Mouse (Mus musculus) c-Kit-positive CD71-positive TER-119-positive erythroid progenitor cells, embryonic 14.5 days (primary cell): ENCODE results near the gene Pla2g2e.
"Not testable (repeated sequence)": the region's sequence is repeated elsewhere in the genome, so short reads cannot be mapped to it uniquely, and the experiment has no call there.

Experiments used
- DNase-seq: peaks from one replicate; pipeline ENCODE4 v3.0.0-alpha.2; 2013; ENCODE audit warnings: low spot score

Pla2g2e gene

DNA sequence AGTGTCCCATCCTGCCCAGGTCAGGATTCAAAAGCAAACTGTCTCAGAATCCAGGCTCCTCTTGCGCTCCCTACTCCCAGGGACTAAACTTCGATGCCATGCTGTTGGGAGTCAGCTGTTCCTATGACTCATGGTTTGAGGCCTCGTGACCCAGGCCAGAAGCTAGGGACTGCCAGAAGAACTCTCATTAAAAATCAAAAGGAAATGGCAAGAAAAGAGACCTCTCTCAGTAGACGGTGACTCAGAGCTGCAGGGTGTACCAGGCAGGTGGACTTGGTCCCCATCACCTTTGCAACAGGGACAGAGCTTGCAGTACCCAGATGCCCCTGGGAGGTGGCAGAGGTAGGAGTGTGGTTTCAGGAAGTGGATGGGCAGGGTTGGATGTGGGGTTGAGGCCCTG lies at the start of gene Pla2g2e:
Gene Pla2g2e (plus strand): TSS at position 212 of the 400 bp plus-strand sequence.
- no peak for DNase-seq

DNA sequence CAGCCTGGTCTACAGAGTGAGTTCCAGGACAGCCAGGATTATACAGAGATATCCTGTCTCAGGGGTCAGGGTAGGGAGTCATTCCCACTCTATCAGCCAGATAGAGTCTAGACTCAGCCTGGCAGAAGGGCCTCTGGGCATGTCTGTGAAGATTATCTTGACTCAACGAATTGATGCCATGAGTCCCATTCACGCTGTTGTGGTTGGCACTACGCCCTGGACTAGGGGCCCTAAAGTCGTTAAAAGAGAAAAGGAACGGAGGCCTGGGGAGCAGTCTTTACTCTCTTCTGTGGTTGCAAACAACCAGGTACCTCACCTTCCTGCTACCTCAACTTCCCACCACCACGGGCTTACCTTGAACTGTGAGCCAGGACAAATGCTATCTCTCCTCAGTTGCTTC lies 37.9 kb upstream of the Pla2g2e start:
- no peak for DNase-seq

- DNase-seq, result no peak
These were observed 37.0 kb upstream of the Pla2g2e start for GRCm38 (mm10) chr4:138840726-138841125.

GRCm38 (mm10) chr4:138841386-138841785 lies 36.4 kb upstream of the Pla2g2e start:
- DNase-seq, result no peak

- peak; percentile 28 for DNase-seq
These were observed 26.3 kb upstream of the Pla2g2e start for GRCm38 (mm10) chr4:138851463-138851862.

GRCm38 (mm10) chr4:138852961-138853360 lies 24.8 kb upstream of the Pla2g2e start:
- DNase-seq, result no peak

DNA sequence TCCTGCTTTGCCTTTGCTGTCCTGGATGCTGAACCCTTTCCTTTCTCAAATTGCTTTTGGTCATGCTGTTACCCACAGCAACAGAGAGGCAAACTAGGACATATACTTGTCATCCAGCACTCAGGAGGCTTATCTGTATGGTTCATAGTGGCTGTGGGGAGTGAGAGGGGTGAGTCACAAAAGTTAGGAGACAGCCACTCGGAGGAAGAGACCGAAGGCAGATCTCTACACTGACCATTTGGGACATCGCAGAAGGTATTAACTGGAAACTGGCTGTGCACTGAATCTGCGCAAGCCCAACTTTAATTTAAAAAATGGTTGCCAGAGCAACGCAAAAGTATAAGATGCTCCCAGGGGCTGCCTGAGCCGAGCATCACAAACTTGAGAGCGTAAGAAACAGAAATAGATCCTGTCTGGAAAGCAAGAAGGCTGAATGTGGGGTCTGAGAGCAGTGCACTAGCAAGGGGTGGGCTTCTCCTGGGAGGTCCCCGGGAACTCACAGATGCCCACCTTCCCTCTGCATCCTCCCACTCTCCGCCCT lies 22.6 kb upstream of the Pla2g2e start:
- DNase-seq, result no peak

DNA sequence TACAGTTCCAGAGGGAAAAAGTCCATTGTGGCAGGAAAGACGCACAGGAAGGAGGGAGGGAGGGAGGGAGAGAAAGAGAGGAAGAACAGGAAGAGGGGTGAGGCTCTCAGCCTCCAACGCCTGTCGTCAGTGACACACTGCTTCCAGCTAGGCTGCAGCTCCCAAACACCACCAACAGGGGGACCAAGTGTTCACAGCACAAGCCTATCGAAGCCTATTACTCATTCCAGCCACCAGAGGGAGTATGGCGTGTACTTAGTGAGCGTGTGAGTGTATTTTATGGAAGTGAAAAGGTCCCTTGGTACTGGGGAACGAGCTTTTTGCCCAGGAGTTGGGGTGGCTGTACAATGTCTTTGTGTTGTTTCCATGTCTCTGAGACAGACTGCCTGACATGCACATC lies 21.3 kb upstream of the Pla2g2e start:
- DNase-seq, result peak; percentile 69

DNA sequence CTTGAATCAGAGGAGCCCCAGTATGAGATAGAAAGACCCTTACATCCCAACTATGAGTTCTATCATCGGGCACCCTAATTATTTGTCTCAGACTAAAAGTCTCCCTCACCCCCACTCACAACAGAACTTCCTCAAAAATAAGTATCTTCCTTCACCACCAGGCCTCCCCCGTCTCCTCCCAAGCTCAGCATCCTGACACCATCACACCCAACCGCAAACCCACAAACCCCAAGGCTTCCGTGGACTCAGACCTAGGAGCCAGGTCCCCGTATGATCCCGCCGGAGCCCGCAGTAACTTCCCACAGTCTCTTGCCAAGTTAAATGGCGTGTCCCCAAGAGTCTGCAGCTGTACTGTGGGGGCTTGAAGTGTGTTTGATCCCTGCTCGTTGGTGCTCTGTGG lies 20.2 kb upstream of the Pla2g2e start:
- no peak for DNase-seq

DNA sequence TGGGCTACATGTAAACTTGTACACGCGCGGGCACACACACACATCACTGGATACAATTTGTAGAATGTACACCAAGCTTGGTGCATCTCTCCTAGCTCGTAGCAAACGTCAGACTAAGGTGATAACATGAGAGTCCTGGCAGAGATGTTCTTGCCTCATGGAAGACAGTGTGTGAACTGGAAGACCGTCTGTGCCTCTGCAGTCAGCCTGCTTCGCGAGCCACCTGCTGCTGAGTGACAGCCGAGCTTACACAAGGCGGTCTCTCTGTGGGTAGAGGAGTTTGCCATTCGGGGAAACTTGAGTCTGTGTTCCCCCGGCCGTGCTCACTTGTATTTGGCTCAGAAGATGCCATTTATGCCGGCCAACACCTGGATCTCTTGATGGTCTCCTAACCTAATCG lies 19.3 kb upstream of the Pla2g2e start:
- no peak for DNase-seq

- no peak for DNase-seq
These were observed 18.5 kb upstream of the Pla2g2e start for GRCm38 (mm10) chr4:138859245-138859644.

- DNase-seq, result no peak
These were observed 18.0 kb upstream of the Pla2g2e start for GRCm38 (mm10) chr4:138859728-138860127.

DNA sequence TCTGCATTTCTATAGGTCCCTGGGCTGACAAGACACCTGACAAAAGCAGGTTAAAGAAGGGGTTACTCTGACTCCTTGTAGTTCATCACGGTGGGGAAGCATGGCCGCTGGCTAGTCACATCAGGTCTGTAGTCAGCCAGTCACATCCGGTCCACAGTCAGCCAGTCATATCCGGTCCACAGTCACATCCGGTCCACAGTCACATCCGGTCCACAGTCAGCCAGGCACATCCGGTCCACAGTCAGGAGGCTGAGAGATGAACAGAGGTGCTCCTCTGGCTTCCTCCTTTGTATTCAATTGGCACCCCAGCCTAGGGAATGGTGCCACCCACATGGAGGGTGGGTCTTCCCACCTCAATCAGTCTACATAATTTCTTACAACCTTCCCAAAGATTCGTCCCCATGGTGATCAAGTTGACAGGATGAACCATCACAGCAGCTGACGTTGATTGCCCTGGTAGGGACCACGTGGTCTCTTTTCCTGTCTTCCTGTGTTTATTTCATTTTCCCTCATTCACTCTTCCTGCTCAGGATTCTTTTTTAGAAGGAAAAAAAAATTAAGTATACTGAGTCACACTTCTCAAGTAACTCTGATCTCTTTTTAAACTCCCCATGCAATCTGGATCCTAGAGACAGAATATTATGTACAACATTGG lies 14.3 kb upstream of the Pla2g2e start, which contains the start of gene Pla2g5:
Gene Pla2g5 (minus strand): TSS at position 139 of the 655 bp plus-strand sequence.
- DNase-seq, result no peak

DNA sequence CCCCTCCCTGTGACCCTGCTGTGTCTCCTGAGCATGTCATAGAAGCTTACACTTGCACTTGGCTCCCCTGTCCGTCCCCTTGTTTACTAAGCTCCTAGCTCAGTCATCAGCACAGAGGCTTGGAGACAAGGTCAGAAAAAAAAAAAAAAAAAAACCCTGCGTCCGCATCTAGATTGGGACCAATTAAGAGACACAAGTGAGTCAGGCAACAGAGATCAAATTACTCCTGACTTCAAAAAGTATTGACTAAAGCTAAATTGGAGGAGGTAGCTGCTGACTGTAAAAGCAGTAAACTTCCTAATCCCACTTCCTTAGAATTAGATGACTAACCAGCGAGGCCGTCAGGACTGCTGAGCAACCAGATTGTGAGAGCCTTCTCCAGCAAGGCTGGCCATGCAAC lies 12.7 kb upstream of the Pla2g2e start:
- DNase-seq, result no peak

- DNase-seq, result no peak
These were observed 11.8 kb upstream of the Pla2g2e start for GRCm38 (mm10) chr4:138865991-138866390.

DNA sequence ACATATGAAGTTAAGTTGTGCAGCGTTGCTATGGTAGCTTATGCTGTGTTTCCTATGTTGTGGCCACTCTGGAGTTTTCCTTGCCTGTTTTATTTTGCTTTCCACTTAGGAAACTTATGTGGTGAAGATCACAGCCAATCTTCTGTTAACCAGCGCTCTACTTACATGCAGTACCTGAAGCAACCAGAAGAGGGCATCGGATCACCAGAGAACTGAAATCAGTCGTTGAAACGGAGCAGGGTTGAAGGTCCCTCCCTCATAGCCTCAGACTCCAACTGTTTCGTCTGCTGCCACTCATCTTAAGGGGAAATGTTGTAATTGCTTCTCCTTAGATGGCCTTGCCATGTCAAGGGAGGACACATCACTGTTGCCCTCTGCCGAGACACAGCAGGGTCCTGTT lies 11.3 kb upstream of the Pla2g2e start:
- peak; percentile 48 for DNase-seq

DNA sequence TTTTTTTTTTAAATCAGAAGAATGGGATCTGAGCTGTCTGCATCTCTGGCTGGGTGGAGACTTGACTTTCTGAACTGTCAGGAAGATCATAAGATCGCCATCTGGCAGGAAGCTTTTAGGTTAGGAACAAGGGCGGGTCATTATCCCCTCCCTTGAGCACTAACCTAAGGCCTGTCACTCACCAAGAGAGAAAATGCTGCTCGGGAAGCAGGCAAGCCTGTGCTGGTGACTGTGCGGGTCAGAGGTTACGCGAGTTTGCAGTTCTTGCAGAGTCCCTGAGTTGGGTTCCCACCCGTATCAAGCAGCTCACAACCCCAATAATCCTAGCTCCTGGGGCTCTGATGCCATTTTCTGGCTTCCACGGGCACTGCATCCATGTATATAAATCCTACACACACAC lies 9.1 kb upstream of the Pla2g2e start:
- no peak for DNase-seq

DNA sequence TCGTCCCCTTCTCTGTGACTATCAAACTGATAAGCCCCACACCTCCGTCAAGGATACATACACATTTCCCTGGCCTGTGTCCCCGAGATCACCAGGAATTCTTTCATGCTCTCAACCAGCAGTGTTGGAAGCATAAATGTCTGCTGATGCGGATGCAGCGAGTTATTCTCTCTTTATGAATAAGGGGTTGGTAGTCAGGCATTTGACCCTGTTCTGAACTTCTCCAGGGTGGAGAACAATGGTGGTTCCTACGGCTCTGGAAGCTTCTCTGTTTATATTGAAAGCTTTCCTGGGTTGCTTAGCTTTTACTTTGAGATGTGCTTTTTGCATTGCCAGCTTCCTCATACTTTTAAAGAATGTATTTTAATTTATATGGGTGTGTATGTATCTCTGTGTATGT lies 3.9 kb upstream of the Pla2g2e start, which contains the start of gene Gm13030:
Gene Gm13030 (minus strand): TSS at position 101 of the 400 bp plus-strand sequence.
- no peak for DNase-seq

GRCm38 (mm10) chr4:138875275-138875674 lies 2.5 kb upstream of the Pla2g2e start:
- not testable (repeated sequence) for DNase-seq

DNA sequence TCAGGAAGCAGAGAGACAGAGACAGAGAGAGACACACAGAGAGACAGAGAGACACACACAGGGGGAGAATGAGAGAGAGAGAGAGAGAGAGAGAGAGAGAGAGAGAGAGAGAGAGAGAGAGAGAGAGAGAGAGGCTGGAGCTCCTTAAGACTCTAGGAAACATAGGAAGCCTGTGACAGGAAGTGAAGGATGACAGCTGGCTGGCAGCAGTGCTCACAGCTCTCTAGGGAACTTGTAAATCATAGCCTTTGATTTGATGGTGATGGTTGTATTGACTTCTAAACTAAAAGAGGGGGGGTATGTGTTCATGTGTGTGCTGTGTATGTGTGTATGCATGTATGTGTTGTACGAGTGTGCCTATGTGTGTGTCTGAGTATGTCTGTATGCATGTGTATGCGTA lies 1.8 kb upstream of the Pla2g2e start:
- DNase-seq, result no peak

GRCm38 (mm10) chr4:138878783-138879182 lies 1.0 kb downstream of the Pla2g2e start:
- no peak for DNase-seq

GRCm38 (mm10) chr4:138879808-138880207 lies 2.1 kb downstream of the Pla2g2e start:
- DNase-seq, result no peak

- DNase-seq, result no peak
These were observed 3.3 kb downstream of the Pla2g2e start for GRCm38 (mm10) chr4:138880811-138881584.
